Mouse (Mus musculus) heart, embryonic 10.5 days (tissue): ENCODE data around the gene Golm1. TPM values are rescaled to one million over a fixed set of nuclear protein-coding genes. Genes with fewer than 3 reads are reported as not detected.

ENCODE experiments used
- DNase-seq: peaks from one replicate; pipeline ENCODE4 v3.0.0-alpha.2; 2017; ENCODE audit warnings: low spot score
- H3K27ac ChIP-seq: fragments of 300-500 bp; sonication (generic); 2 replicates; pipeline ENCODE4 v1.5.1; 2016; ENCODE audit warnings: mild to moderate bottlenecking
- H3K27me3 ChIP-seq: fragments of 300-500 bp; sonication (generic); 2 replicates; pipeline ENCODE4 v1.6.1; 2016; ENCODE audit warnings: mild to moderate bottlenecking; ENCODE audit not compliant: poor library complexity, insufficient read depth, severe bottlenecking
- H3K36me3 ChIP-seq: fragments of 300-500 bp; sonication (generic); 2 replicates; pipeline ENCODE4 v1.6.1; 2016; ENCODE audit warnings: mild to moderate bottlenecking, moderate library complexity
- H3K4me1 ChIP-seq: fragments of 300-500 bp; sonication (generic); 2 replicates; pipeline ENCODE4 v1.6.1; 2016; ENCODE audit warnings: mild to moderate bottlenecking
- H3K4me3 ChIP-seq: fragments of 300-500 bp; sonication (generic); 2 replicates; pipeline ENCODE4 v1.5.1; 2016; ENCODE audit warnings: mild to moderate bottlenecking, moderate library complexity
- H3K9me3 ChIP-seq: fragments of 300-500 bp; sonication (generic); 2 replicates; pipeline ENCODE4 v1.6.1; 2016; ENCODE audit warnings: mild to moderate bottlenecking, moderate library complexity
- WGBS: fragments of 180-500 bp; shearing (Covaris S2); methylation state at CpG from one replicate; pipeline ENCODE4 v1.1.7; 2016; 5-methylcytosine and 5-hydroxymethylcytosine counted together
- polyA plus RNA-seq: library from polyadenylated mRNA; unstranded; fragments of >200 nt; fragmentation: Nextera tagmentation; extraction: Ambion mirVana; gene quantifications from 2 replicates; pipeline ENCODE4 v1.2.1, GENCODE M21; 2016

Golm1 gene
- polyA plus RNA-seq, 1 experiment from 2014 or later = 74.5 TPM

DNA sequence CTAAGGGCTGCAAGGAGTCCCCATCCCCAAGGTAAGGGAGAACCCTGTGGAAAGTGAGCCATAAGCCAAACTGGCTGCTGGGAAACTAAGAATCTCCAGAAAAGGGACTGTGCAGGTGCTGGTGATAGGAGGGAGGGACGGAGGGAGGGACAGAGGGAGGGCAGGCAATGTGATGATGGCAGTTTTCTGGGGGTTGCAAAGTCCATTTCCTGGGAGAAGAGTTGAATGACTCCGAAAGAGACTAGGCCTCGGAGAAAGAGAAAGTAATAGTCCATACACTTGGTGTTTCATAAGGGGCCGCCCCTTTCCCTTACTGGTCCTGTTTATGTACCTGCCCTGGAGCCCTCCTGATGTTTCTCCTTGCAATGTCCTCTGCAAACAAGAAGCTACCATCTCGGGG lies 21.1 kb downstream of the Golm1 start:
- Histone ChIP-seq H3K9me3 (no peaks in the 10 kb centered on the region), H3K27me3 (no peaks in the 10 kb centered on the region), H3K27ac (0 out of 2 replicates have a peak overlapping the region, but pooled peaks have one; percentile 24), H3K4me1 (peaks cover 44% of the 10 kb centered on the region), H3K36me3 (peaks cover 31% of the 10 kb centered on the region), H3K4me3 (no peak overlapping the region)
- no peak for DNase-seq
- 92% methylated on average over 5 of the region's 5 CpGs for WGBS

DNA sequence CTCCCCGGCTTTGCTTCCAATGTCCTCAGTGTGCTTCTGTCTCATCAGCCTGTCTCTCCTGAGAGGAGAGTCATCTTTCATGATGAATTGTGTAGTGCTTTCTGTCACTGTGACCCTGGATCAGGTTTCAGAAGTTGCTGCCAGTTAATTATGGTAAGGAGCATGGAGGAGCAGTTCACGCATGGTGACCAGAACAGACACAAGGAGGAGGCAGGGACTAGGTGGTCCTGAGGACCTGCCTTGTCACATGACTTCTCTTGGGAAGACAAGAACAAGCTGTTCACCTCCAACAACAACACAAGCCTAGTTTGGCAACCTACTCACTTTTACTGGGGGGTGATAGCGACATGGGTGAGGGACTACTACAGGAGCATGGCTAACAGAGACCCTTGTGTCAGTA lies 22.5 kb downstream of the Golm1 start:
- no peak overlapping the region for H3K4me3 ChIP-seq
- peak overlapping the region; percentile 24; the same call in 1 of the 2 replicates for H3K27ac ChIP-seq
- WGBS = 70% methylated on average over 3 of the region's 3 CpGs
- H3K4me1 ChIP-seq = peaks cover 44% of the 10 kb centered on the region
- no peaks in the 10 kb centered on the region for H3K9me3 ChIP-seq
- DNase-seq = no peak
- H3K27me3 ChIP-seq = no peaks in the 10 kb centered on the region
- H3K36me3 ChIP-seq = peaks cover 31% of the 10 kb centered on the region

DNA sequence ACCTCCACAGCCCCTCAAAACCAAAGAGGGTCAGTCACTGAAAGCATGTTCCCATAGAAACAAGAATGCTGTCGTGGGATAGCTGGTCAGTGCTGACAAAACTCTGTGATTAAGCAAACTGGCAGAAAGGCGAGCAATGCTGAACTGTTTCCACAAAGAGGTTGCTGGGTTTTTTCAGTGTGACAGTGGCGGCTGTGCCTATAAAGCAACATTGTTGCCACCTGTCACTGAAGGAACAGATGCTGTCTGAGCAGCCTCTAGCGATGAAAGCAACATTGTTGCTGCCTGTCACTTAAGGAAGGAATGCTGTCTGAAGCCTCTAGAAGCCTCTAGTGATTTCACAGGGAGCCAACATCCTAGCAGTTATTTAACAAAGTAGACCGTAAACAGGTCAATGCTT lies 23.0 kb downstream of the Golm1 start:
- H3K9me3 ChIP-seq = no peaks in the 10 kb centered on the region
- H3K27me3 ChIP-seq = no peaks in the 10 kb centered on the region
- 51% methylated on average over 5 of the region's 5 CpGs for WGBS
- no peak overlapping the region for H3K4me3 ChIP-seq
- no peak for DNase-seq
- peaks cover 48% of the 10 kb centered on the region for H3K4me1 ChIP-seq
- H3K36me3 ChIP-seq = peaks cover 29% of the 10 kb centered on the region
- peak overlapping the region; percentile 33; the same call in 1 of the 2 replicates for H3K27ac ChIP-seq

DNA sequence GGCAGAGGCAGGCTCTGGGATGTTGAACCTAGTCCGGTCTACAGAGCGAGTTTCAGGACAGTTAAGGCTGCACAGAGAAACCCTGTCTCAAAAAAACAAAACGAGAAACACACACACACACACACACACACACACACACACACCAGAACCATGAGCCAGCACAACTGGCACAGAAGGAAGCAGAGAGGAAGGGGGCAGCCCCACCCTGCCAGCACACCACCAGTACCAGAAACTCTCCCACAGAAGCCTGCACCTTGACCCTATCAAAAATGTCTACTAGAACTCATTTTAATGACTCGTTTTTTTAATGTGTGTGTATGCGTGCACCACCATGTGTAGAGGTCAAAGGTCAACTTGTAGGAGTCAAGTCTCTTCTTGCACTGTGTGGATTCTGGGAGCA lies 25.8 kb downstream of the Golm1 start:
- Histone ChIP-seq H3K4me3 (no peak overlapping the region), H3K4me1 (peaks cover 63% of the 10 kb centered on the region), H3K9me3 (no peaks in the 10 kb centered on the region), H3K27me3 (no peaks in the 10 kb centered on the region), H3K27ac (no peak overlapping the region), H3K36me3 (peaks cover 45% of the 10 kb centered on the region)
- no peak for DNase-seq
- 72% methylated on average over 5 of the region's 5 CpGs for WGBS

DNA sequence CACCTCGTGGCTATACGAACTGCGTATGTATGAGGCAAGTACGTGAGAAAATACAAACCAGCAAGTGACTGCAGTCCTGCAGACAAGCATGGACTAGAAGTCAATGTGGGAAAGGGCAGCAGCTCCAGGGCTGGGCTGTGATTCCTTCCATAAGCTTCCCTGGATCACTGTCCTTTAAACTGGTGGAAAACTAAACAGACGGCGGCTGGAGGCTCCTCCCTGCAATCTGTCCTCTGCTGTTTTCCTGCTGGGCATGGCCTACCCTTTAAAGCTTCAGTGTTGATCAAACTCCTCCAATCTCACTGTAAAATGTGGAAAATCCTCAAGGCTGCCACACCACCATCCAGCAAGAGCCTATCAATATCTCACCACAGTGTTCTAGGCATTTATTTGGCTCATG lies 27.0 kb downstream of the Golm1 start:
- H3K27me3 ChIP-seq = no peaks in the 10 kb centered on the region
- peaks cover 55% of the 10 kb centered on the region for H3K4me1 ChIP-seq
- 91% methylated on average over 6 of the region's 6 CpGs for WGBS
- no peaks in the 10 kb centered on the region for H3K9me3 ChIP-seq
- no peak overlapping the region for H3K27ac ChIP-seq
- peaks cover 41% of the 10 kb centered on the region for H3K36me3 ChIP-seq
- no peak for DNase-seq
- H3K4me3 ChIP-seq = no peak overlapping the region

DNA sequence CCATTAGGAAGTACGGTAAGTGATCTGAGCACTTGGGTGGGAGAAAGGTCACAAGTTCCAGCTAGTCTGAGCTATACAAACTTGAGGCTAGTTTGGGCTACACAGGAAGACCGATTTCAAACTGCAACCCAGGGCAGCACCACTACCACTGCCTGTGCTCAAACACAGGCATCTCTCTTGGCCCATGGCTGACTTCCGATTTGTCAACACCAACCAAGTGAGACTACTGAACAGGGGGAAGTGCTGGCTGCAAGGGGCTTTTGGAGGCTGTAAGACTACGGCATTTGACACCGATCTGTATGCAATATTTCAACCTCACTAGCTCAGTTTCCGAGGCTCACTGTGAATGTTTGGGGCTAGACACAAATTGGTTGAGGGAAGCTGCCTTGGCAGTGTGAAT lies 28.1 kb downstream of the Golm1 start:
- 86% methylated on average over 6 of the region's 6 CpGs for WGBS
- no peaks in the 10 kb centered on the region for H3K27me3 ChIP-seq
- H3K9me3 ChIP-seq = no peaks in the 10 kb centered on the region
- no peak for DNase-seq
- H3K36me3 ChIP-seq = peaks cover 46% of the 10 kb centered on the region
- H3K27ac ChIP-seq = 0 out of 2 replicates have a peak overlapping the region, but pooled peaks have one; percentile 63
- H3K4me3 ChIP-seq = no peak overlapping the region
- H3K4me1 ChIP-seq = peaks cover 43% of the 10 kb centered on the region

DNA sequence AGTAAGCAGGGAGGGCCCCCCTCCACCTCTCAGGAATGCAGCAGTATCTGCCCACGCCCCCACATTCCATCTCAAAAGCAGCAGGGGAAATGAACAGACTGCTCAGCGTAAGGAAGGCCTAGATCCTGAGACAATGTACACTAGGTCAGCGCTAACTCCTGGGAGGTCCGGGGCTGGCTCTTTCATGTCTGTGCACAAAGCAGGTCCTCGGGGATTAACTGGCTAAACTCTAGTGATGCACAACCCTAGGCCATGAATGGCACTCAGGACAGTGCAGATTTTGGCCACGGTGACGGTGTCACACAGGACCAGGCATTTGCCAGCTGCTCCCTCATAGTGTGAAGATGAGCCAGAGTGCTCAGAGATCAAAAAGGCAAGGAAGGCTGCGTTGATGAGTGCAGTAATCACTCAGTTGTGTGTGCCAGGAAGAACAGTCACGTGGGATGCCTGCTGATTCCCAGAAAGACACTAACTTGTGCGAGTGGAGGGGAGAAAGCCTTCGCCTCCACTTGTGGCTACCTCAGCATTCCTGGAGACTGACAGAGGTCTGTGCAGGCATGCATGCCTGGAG lies 28.9 kb downstream of the Golm1 start:
- Histone ChIP-seq H3K9me3 (no peaks in the 10 kb centered on the region), H3K36me3 (peaks cover 52% of the 10 kb centered on the region), H3K27me3 (no peaks in the 10 kb centered on the region), H3K4me1 (peaks cover 38% of the 10 kb centered on the region), H3K27ac (peak overlapping the region; percentile 63), H3K4me3 (no peak overlapping the region)
- 56% methylated on average over 11 of the region's 11 CpGs for WGBS
- DNase-seq = no peak

DNA sequence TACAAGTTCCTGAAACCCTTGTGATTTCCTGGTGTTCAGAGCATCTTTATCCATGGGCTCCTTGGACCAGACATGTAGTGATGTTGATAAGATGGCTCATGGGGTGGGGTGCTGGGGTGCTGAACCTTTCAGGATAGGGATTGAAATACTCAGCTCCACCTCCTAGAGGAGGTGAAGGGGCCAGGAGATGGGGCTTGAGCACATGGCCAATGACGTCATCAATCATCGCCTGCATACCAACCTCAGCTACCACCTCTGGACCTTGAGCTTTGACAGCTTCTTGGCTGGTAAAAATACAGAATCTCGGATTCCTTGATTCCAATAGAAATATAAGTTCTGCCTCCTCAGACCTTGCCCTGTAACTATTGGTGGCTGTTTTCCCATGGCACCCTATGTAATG lies 30.1 kb downstream of the Golm1 start:
- Histone ChIP-seq H3K27me3 (no peaks in the 10 kb centered on the region), H3K27ac (no peak overlapping the region; the same call in 1 of the 2 replicates), H3K4me1 (peaks cover 42% of the 10 kb centered on the region), H3K9me3 (no peaks in the 10 kb centered on the region), H3K36me3 (peaks cover 55% of the 10 kb centered on the region), H3K4me3 (no peak overlapping the region)
- DNase-seq = no peak
- 75% methylated on average over 3 of the region's 3 CpGs for WGBS

DNA sequence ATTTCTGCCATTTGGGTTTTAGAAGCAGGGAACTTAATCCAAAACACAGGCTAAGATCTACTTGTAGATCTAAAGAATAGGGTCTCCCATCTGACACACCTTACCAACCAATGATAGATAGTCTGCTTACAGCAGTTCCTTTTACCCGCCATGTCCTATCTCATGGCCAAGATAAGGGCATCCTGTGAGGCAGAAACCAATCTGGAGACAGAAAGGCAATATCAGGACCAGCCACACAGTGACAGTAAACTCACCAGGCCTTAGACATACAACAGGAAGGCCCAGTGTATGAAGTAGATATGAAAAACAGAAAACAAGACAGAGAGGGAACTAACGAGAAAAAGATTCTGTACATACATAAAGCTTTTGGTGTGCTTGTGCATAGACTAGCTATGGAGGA lies 32.8 kb downstream of the Golm1 start:
- Histone ChIP-seq H3K4me3 (no peak overlapping the region), H3K27me3 (no peaks in the 10 kb centered on the region), H3K27ac (no peak overlapping the region), H3K9me3 (no peaks in the 10 kb centered on the region), H3K36me3 (peaks cover 55% of the 10 kb centered on the region), H3K4me1 (peaks cover 51% of the 10 kb centered on the region)
- DNase-seq = no peak
- WGBS = 48% methylated on average over 2 of the region's 2 CpGs

DNA sequence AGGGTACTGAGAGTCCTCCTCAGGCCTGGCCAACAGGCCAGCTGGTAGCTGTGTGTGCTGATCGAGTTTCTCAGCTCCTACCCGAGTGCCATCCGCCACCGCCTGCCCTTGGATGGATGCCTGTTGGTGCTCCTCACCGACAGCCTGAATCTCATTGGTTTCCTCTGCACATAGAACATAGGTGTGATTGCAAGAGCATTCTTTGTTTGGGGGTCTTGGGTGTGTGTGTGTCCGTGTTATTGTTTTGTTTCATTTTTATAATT lies 35.5 kb downstream of the Golm1 start:
- Histone ChIP-seq H3K36me3 (peaks cover 68% of the 10 kb centered on the region), H3K27ac (0 out of 2 replicates have a peak overlapping the region, but pooled peaks have one; percentile 36), H3K27me3 (no peaks in the 10 kb centered on the region), H3K4me3 (no peak overlapping the region), H3K9me3 (no peaks in the 10 kb centered on the region), H3K4me1 (peaks cover 26% of the 10 kb centered on the region)
- WGBS = 82% methylated on average over 6 of the region's 6 CpGs
- no peak for DNase-seq

DNA sequence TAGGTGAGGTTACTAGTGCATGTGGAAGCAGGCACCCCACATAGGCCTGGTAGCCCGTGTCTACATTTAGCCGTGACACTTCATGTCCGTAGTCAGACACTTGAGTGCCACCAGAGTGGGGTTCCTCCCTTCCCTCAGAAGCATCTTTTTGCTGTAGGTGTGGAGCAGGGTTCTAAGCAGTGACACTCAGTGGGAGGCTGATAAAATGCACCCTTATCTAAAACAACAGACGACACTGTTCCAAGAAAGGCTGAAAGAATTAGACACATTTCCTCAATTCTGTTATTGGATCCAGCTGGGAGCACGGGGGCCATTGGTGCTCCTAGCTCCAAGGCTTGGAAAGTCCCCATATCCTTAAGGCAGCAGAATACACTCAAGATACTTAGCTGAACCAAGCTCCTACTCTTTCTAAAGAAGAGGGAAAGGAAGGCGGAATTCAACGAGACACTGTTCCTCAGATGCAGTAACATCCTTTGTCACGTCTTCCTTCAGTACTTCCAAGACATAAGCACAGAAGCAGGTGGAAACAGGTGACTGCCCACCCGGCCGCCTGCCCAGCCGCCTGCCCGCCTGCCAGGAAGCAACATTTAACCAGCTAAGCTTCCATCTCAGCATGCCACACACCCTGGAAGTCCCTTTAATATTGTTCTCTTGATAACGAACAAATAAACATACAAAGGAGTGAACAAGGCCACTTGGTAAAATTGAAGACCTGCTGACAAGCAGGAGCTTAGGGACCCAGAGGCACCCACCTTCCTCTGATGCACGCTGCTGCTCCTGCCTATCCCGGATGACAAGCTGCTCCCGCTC lies 36.0 kb downstream of the Golm1 start:
- no peak for DNase-seq
- Histone ChIP-seq H3K27me3 (no peaks in the 10 kb centered on the region), H3K4me1 (peaks cover 26% of the 10 kb centered on the region), H3K4me3 (no peak overlapping the region), H3K36me3 (peaks cover 68% of the 10 kb centered on the region), H3K27ac (peak overlapping the region; percentile 36; the same call in 1 of the 2 replicates), H3K9me3 (no peaks in the 10 kb centered on the region)
- 71% methylated on average over 16 of the region's 16 CpGs for WGBS

DNA sequence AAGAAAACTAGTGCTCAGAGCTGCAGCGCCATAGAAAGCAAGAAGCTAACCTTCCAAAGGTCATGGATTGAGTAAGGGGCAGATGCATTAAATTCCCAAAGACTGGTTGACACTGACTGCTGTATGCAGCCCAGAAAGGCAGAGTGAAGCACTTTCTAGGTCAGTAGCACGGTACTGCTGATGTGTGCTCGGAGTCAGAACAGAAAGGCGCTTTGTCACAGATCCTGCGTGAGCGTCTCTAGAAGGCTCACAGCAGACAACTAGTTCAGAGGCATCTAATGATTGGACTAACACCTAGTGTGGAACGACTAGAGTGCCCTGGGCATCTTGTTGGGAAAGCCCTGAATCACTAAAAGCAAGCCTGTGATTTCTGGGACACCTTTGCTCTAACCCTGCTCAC lies 37.8 kb downstream of the Golm1 start:
- Histone ChIP-seq H3K9me3 (no peaks in the 10 kb centered on the region), H3K36me3 (peaks cover 83% of the 10 kb centered on the region), H3K4me1 (peaks cover 26% of the 10 kb centered on the region), H3K27ac (no peak overlapping the region), H3K4me3 (no peak overlapping the region), H3K27me3 (no peaks in the 10 kb centered on the region)
- 91% methylated on average over 7 of the region's 7 CpGs for WGBS
- DNase-seq = no peak

DNA sequence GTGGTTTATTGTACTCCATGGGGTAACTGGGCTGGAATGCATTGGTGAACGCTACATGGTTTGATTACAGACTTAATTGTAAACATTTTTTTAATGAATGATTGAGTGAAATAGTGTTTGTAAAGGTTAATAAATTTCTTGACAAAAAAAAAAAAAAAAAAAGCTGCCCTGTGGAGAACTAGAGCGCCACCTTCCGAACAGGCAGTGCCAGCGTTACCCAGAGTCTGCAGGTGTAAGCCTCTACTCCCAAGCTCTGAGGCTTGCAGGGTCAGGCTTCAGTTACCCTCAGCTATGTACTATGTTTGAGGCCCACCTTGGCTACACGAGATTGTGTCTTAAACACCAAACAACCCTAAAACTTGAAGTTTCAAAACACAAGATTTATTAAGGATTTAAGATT lies 41.0 kb downstream of the Golm1 start:
- no peaks in the 10 kb centered on the region for H3K9me3 ChIP-seq
- 75% methylated on average over 5 of the region's 5 CpGs for WGBS
- H3K4me3 ChIP-seq = no peak overlapping the region
- H3K27me3 ChIP-seq = no peaks in the 10 kb centered on the region
- no peak overlapping the region for H3K27ac ChIP-seq
- H3K36me3 ChIP-seq = peaks cover 92% of the 10 kb centered on the region
- H3K4me1 ChIP-seq = peaks cover 8% of the 10 kb centered on the region
- no peak for DNase-seq
